Mouse (Mus musculus) liver, adult 2 months (tissue): ENCODE results near the gene 1520401A03Rik. TPM values are rescaled to one million over a fixed set of nuclear protein-coding genes. Genes with fewer than 3 reads are reported as not detected.

Experiments
- DNase-seq: peaks from one replicate; pipeline ENCODE4 v3.0.0-alpha.2; 2011; ENCODE audit warnings: low read depth, low spot score; ENCODE audit errors: extremely low read depth
- H3K27ac ChIP-seq: fragments of 200-500 bp; replicated peaks from 2 replicates; pipeline ENCODE4 v1.5.1; 2012; ENCODE audit warnings: low read depth, mild to moderate bottlenecking, control low read depth, inconsistent platforms, low read length; ENCODE audit not compliant: insufficient read depth
- H3K27me3 ChIP-seq: fragments of 200-500 bp; 2 replicates; pipeline ENCODE4 v1.6.1; 2012; ENCODE audit warnings: mild to moderate bottlenecking, moderate library complexity, low read length, inconsistent platforms; ENCODE audit not compliant: control insufficient read depth, insufficient read depth
- H3K36me3 ChIP-seq: fragments of 200-500 bp; 2 replicates; pipeline ENCODE4 v1.6.1; 2012; ENCODE audit warnings: low read length, inconsistent platforms; ENCODE audit not compliant: control insufficient read depth, insufficient read depth
- H3K4me1 ChIP-seq: fragments of 200-500 bp; 2 replicates; pipeline ENCODE4 v1.6.1; 2011; ENCODE audit warnings: low read length; ENCODE audit not compliant: control insufficient read depth, insufficient read depth
- H3K4me3 ChIP-seq: fragments of 200-500 bp; 2 replicates; pipeline ENCODE4 v1.5.1; 2011; ENCODE audit warnings: low read depth, mild to moderate bottlenecking, control low read depth, low read length, moderate library complexity; ENCODE audit not compliant: insufficient read depth
- H3K79me2 ChIP-seq: fragments of 200-500 bp; 2 replicates; pipeline ENCODE4 v1.6.1; 2012; ENCODE audit warnings: inconsistent platforms, mild to moderate bottlenecking, low read length, moderate library complexity; ENCODE audit not compliant: control insufficient read depth, insufficient read depth
- H3K9ac ChIP-seq: fragments of 200-500 bp; 2 replicates; pipeline ENCODE4 v1.6.1; 2012; ENCODE audit warnings: low read depth, mild to moderate bottlenecking, control low read depth, inconsistent platforms, low read length
- CTCF ChIP-seq: fragments of 200-500 bp; IDR thresholded peaks from 2 replicates; pipeline ENCODE4 v1.5.1; 2011; ENCODE audit warnings: low read depth, low read length, control low read depth
- POLR2A ChIP-seq: fragments of 200-500 bp; IDR thresholded peaks from 2 replicates; pipeline ENCODE4 v1.6.1; 2011; ENCODE audit warnings: low read length, control low read depth; ENCODE audit not compliant: insufficient read depth; ENCODE audit errors: extremely low read depth
- WGBS: fragments of 180-500 bp; shearing (Covaris S2); methylation state at CpG from one replicate; pipeline ENCODE4 v1.1.7; 2018; 5-methylcytosine and 5-hydroxymethylcytosine counted together
- polyA plus RNA-seq: library from polyadenylated mRNA; depleted of rRNA; stranded (reverse); fragments of >200 nt; gene quantifications from 2 replicates; pipeline ENCODE4 v1.2.3, GENCODE M21; 2012
- total RNA-seq: library from RNA; depleted of rRNA; stranded (reverse); fragments of >200 nt; gene quantifications from 2 replicates; pipeline ENCODE4 v1.2.3, GENCODE M21; 2014

The 1520401A03Rik gene
- total and polyA plus RNA-seq, 2 experiments, result not detected

DNA sequence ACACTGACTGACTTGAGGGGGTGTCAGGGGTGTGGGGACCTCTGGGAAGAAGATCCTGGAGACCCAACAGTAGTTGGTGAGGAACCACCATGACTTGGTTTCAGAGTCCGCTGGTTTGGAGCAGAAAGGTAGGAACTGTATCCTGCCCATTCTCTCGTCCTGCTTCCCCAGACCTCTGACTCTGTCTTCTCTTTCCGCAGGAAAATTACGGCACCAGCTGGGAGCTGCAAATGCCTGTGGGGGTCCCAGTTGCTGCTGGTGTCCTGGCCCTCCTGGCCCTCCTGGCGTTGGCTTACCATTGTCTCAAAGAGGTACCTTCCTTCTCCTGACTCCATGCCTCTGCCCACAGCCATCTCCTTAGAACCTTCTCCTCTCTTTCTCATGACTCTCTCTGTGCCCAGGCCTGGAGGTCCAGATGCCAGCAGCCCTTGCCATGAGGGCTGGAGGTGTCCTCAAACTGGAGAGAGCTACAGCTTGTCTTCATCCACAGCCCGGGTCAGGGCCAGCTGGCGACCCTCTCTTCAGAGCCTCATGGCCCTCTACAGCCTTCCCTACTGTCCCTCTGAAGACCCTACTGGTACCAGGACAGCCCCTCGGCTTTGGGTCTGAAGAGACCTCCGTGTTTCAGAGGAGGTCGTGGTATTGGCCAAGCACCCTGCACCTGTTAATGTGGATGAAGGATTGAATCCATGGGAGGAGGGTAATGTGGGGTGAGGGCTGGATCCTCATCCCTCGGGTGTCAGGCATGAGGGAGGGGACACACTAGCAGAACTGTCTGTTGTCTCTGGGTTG lies 27.0 kb upstream of the 1520401A03Rik start:
- Histone ChIP-seq H3K27me3 (0 out of 2 replicates have a peak, but pooled peaks cover 17% of the 10 kb centered on the region), H3K27ac (peak overlapping the region; percentile 2; the same call in 1 of the 2 replicates), H3K4me1 (no peaks in the 10 kb centered on the region), H3K36me3 (no peaks in the 10 kb centered on the region), H3K4me3 (peak overlapping the region; percentile 27), H3K9ac (peak overlapping the region; percentile 61), H3K79me2 (no peaks in the 10 kb centered on the region)
- 80% methylated on average over 11 of the region's 11 CpGs for WGBS
- no peak for DNase-seq
- TF ChIP-seq POLR2A, result no peak
- no peak for TF ChIP-seq CTCF

DNA sequence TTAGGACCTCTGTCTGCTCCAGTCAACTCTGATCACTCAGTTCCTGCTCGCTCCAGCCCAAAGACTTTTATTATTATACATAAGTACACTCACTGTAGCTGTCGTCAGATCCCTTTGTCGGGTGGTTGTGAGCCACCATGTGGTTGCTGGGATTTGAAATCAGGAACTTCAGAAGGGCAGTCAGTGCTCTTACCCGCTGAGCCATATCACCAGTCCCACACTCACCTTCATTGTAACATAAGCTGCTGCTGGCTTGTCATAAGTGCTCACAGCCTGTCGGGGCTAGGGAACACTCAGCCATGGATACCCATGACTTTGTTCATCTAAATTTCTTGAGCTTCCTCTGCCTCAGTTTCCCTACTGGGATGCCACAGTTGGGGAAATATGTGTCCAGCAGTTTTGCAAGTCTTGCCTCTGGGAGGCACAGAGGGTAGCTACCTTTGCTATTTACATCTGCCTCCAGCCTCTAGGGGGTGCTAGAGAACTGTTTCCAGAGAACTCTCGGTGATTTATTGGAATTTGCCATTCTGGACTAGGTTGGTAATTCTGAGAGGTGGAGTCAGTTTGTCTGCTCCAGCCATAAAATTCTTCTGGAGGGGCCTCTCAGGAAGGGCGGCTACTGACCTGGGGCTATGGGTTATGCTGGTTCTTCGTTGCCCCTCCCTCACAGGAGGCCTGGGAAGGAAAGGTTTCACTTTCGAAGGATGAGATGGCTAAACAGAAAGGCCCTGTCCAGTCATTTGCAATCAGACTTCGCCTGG lies 26.2 kb upstream of the 1520401A03Rik start:
- peak overlapping the region; percentile 21; the same call in 1 of the 2 replicates for H3K27ac ChIP-seq

DNA sequence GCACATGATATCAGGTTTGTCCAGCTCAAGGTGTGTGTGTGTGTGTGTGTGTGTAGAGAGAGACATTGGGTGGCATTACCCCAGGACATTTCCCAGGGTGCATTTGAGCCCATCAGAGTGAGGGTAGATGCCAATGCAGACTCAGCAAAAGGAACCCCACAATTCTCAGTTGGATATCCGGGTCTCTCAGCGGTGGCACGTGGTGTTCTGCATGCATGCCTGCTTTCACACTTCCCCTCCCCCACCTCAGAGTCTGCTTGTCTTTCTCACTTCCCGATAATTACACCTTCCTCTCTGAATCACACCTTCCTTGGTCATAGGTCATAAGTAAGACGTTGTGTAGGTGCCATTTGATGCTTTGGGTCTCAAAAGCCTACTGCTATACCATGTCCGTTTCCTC lies 25.4 kb upstream of the 1520401A03Rik start:
- no peak for TF ChIP-seq POLR2A
- TF ChIP-seq CTCF, result no peak
- H3K4me3 ChIP-seq, result no peak overlapping the region
- H3K79me2 ChIP-seq, result no peaks in the 10 kb centered on the region
- peaks cover 22% of the 10 kb centered on the region; the same call in 1 of the 2 replicates for H3K27me3 ChIP-seq
- DNase-seq, result no peak
- H3K36me3 ChIP-seq, result no peaks in the 10 kb centered on the region
- H3K27ac ChIP-seq, result no peak overlapping the region
- H3K4me1 ChIP-seq, result no peaks in the 10 kb centered on the region
- H3K9ac ChIP-seq, result no peak overlapping the region
- 26% methylated on average over 6 of the region's 6 CpGs for WGBS

More for the DNA sequence above, 26.2 kb upstream of the 1520401A03Rik start:
- DNase-seq, result peak; percentile 73
- 21% methylated on average over 10 of the region's 10 CpGs for WGBS
- Histone ChIP-seq H3K4me1 (no peaks in the 10 kb centered on the region), H3K27me3 (0 out of 2 replicates have a peak, but pooled peaks cover 19% of the 10 kb centered on the region), H3K9ac (peak overlapping the region; percentile 61), H3K79me2 (no peaks in the 10 kb centered on the region), H3K4me3 (peak overlapping the region; percentile 27; the same call in 1 of the 2 replicates), H3K36me3 (no peaks in the 10 kb centered on the region)
- TF ChIP-seq CTCF (peak; percentile 50), POLR2A (no peak)

GRCm38 (mm10) chr17:23747471-23747870 lies 24.9 kb upstream of the 1520401A03Rik start:
- Histone ChIP-seq H3K4me1 (no peaks in the 10 kb centered on the region), H3K27me3 (peaks cover 24% of the 10 kb centered on the region), H3K36me3 (no peaks in the 10 kb centered on the region), H3K27ac (no peak overlapping the region), H3K4me3 (no peak overlapping the region), H3K79me2 (no peaks in the 10 kb centered on the region), H3K9ac (no peak overlapping the region)
- WGBS, result 90% methylated on average over 3 of the region's 3 CpGs
- no peak for TF ChIP-seq CTCF
- no peak for TF ChIP-seq POLR2A
- no peak for DNase-seq

DNA sequence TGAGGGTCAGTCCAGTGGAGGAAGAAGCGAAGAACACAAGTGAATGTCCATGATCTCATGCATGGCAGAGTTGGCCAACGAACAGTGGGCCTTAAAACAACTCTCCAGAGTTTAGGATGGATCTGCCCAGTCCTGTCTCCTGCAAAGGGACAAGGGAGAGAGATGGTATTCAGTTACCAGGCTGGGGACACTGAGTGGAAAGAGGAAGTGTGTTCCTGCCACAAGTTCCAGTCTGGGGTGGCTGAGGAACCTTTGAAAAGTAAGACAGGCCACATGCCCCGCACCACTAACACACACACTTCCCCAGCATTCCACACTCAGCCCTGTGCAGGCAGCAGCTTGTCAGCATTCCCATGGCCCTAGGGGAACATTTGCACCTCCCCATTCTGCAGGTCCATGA lies 24.2 kb upstream of the 1520401A03Rik start:
- 83% methylated on average over 3 of the region's 3 CpGs for WGBS
- peaks cover 31% of the 10 kb centered on the region for H3K27me3 ChIP-seq
- no peak overlapping the region for H3K4me3 ChIP-seq
- no peaks in the 10 kb centered on the region for H3K79me2 ChIP-seq
- H3K27ac ChIP-seq, result no peak overlapping the region
- TF ChIP-seq POLR2A (no peak), CTCF (no peak)
- no peak overlapping the region for H3K9ac ChIP-seq
- H3K4me1 ChIP-seq, result no peaks in the 10 kb centered on the region
- H3K36me3 ChIP-seq, result no peaks in the 10 kb centered on the region
- DNase-seq, result no peak
